Mouse (Mus musculus) hindbrain, embryonic 10.5 days (tissue): ENCODE data around the gene Zfp69. TPM values are rescaled to one million over a fixed set of nuclear protein-coding genes. Genes with fewer than 3 reads are reported as not detected.

Source experiments
- DNase-seq: peaks from one replicate; pipeline ENCODE4 v3.0.0-alpha.2; 2017; ENCODE audit warnings: low spot score
- H3K27ac ChIP-seq: fragments of 300-500 bp; sonication (generic); 2 replicates; pipeline ENCODE4 v1.5.1; 2016; ENCODE audit warnings: mild to moderate bottlenecking, moderate library complexity
- H3K27me3 ChIP-seq: fragments of 300-500 bp; sonication (generic); 2 replicates; pipeline ENCODE4 v1.6.1; 2016; ENCODE audit warnings: mild to moderate bottlenecking; ENCODE audit not compliant: poor library complexity, insufficient read depth, severe bottlenecking
- H3K36me3 ChIP-seq: fragments of 300-500 bp; sonication (generic); 2 replicates; pipeline ENCODE4 v1.6.1; 2016; ENCODE audit warnings: mild to moderate bottlenecking, moderate library complexity
- H3K4me1 ChIP-seq: fragments of 300-500 bp; sonication (generic); replicated peaks from 2 replicates; pipeline ENCODE4 v1.6.1; 2016; ENCODE audit warnings: mild to moderate bottlenecking
- H3K4me3 ChIP-seq: fragments of 300-500 bp; sonication (generic); 2 replicates; pipeline ENCODE4 v1.5.1; 2016; ENCODE audit warnings: mild to moderate bottlenecking, moderate library complexity
- H3K9me3 ChIP-seq: fragments of 300-500 bp; sonication (generic); 2 replicates; pipeline ENCODE4 v1.6.1; 2016; ENCODE audit warnings: mild to moderate bottlenecking, moderate library complexity
- WGBS: fragments of 180-500 bp; shearing (Covaris S2); methylation state at CpG from one replicate; pipeline ENCODE4 v1.1.7; 2016; 5-methylcytosine and 5-hydroxymethylcytosine counted together
- polyA plus RNA-seq: library from polyadenylated mRNA; unstranded; fragments of >200 nt; fragmentation: Nextera tagmentation; extraction: Ambion mirVana; gene quantifications from 2 replicates; pipeline ENCODE4 v1.2.1, GENCODE M21; 2016

Gene Zfp69
- polyA plus RNA-seq = 9.2 and 9.3 TPM in 2 replicates

DNA sequence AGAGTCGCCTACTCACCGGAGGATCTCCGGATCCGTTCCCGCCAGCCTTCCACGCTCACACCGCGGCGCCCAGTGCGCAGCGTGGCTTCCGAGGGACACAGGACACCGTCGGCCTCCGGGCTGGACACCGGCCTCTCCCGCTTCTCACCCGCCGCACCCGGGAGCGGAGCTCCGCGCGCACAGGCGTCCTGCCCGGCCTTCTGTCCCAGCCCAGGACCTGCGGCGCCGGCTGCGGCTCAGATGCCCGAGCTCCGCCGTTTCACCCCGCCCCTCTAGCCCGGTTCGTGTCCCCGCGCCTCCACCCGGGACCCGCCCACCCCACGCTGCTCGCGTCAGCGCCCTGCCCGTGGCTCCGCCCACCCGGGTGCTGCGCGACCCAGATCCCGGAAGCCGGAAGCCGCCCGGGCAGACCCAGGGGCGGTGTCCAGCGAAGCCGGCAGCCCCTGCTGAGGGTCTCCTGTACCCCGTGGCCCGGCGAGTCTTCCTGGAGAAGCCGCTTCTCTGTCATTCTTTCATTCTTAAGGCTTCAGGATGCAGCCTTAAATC is at the start of gene Zfp69:
Gene Zfp69, minus strand, starts transcription at position 272 of the 546 bp plus-strand sequence.
- Histone ChIP-seq H3K27ac (peak within 1 kb of the TSS; percentile 94), H3K36me3 (peaks cover 11% of the 10 kb centered on the region), H3K27me3 (no peaks in the 10 kb centered on the region), H3K4me1 (peaks cover 24% of the 10 kb centered on the region; the same call in 1 of the 2 replicates), H3K9me3 (no peaks in the 10 kb centered on the region), H3K4me3 (peak within 1 kb of the TSS; percentile 89)
- peak; percentile 92 for DNase-seq
- WGBS = under 1% methylated on average over 60 of the region's 60 CpGs

DNA sequence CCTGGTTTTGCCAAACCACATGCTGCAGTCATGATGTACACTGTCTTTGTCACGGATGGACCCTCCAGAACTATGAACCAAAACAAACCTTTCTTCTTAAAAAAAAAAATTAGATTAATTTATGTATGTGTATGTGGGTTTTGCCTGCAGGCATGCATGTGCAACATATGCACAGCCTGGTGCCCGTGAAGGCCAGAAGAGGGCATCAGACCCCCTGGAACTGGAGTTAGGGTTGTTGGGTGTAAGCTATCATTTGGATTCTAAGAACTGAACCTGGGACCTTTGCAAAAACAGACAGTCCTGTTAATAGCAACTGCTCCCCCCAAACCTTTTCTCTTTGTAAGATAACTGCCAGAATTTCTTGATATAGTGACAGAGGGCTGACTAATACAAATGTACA is 49.5 kb upstream of the Zfp69 start:
- H3K9me3 ChIP-seq = no peaks in the 10 kb centered on the region
- peaks cover 33% of the 10 kb centered on the region for H3K4me1 ChIP-seq
- no peak overlapping the region for H3K27ac ChIP-seq
- H3K36me3 ChIP-seq = no peaks in the 10 kb centered on the region
- no peak for DNase-seq
- peaks cover 5% of the 10 kb centered on the region; the same call in 1 of the 2 replicates for H3K27me3 ChIP-seq
- no peak overlapping the region for H3K4me3 ChIP-seq
- WGBS = 80% methylated on average over 2 of the region's 2 CpGs

DNA sequence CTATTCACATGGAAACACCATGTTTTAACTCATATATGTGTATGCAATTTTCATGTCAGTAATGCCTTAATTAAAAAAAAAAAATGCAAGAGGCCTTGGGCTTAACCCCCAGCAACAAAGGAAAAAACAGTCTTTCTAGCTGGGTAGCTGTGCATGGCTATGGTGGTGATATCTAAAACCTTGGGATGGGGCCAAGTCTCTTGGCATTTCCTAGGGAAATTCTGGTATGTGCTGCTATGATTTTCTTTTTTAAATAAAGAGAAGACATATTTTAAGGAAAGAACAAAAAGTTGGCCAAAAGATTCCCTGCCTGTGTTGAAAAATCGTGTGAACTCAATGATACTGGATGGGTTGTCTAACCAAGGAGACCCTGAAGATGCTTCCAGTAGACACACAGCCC is 44.4 kb upstream of the Zfp69 start:
- Histone ChIP-seq H3K4me1 (no peaks in the 10 kb centered on the region), H3K4me3 (no peak overlapping the region), H3K27ac (no peak overlapping the region), H3K27me3 (no peaks in the 10 kb centered on the region), H3K36me3 (no peaks in the 10 kb centered on the region), H3K9me3 (no peaks in the 10 kb centered on the region)
- 86% methylated on average over 1 of the region's 1 CpGs for WGBS
- DNase-seq = no peak

DNA sequence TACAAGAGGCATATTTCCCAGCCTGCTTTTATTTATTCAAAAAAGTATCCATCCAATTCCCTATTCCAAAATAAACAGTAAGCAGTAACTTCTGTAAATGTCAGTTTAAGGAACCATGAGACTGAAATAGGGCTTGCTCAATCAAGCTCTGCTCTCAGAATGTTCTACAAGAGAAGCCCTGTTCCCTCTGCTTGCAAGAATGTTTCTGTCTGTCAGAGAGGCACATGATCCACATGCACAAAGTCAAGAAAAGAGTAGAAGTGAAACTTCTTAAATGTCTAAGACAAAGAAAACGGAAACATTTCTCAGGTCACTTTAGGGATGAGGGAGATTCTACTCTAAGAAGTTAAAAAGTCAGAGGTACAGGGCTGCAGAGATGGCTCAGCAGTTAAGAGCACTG is 41.5 kb upstream of the Zfp69 start:
- Histone ChIP-seq H3K27me3 (no peaks in the 10 kb centered on the region), H3K4me1 (no peaks in the 10 kb centered on the region), H3K9me3 (peaks cover 4% of the 10 kb centered on the region; the same call in 1 of the 2 replicates), H3K36me3 (no peaks in the 10 kb centered on the region), H3K4me3 (no peak overlapping the region), H3K27ac (no peak overlapping the region)
- WGBS = 95% methylated on average over 1 of the region's 1 CpGs
- DNase-seq = no peak

DNA sequence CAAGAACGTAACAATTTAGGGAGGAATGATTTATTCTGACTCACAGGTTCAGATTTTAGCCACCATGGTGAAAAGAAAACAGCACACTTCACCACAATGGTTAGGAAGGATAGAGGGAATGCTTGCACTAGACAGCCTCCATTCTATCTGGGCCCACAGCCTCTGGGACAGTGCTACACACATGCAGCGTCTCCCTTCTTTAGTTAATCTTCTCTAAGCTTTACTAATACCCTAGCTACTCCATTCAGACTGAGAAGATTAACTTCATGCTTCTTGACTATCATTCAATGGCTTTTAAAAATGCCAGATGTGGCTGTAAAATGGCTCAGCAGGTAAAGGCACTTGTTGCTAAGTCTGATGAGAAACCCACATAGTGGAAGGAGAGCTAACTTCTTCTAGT is 40.8 kb upstream of the Zfp69 start:
- H3K4me1 ChIP-seq = no peaks in the 10 kb centered on the region
- peaks cover 4% of the 10 kb centered on the region; the same call in 1 of the 2 replicates for H3K9me3 ChIP-seq
- no peaks in the 10 kb centered on the region for H3K27me3 ChIP-seq
- no peaks in the 10 kb centered on the region for H3K36me3 ChIP-seq
- WGBS = 78% methylated on average over 2 of the region's 2 CpGs
- no peak overlapping the region for H3K27ac ChIP-seq
- DNase-seq = no peak
- no peak overlapping the region for H3K4me3 ChIP-seq

DNA sequence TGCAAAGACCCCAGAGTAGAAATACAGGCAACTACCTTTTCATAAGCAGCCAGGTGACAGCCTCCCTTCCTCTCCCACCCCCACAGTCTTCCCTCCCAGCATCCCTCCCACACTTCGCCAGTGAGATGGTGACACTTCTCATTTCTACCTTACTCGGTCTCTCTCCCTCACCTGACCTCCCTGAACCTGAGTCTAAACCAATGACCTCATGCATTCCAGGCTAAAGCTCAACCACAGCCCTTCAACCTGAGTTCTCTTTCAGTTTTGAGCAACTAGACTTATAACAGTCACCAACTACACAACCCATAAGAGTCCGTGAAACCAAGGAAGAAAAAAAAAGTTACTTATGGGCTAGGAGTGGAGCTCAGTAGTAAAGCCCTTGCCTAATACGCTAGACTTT is 35.8 kb upstream of the Zfp69 start:
- H3K27ac ChIP-seq = no peak overlapping the region
- H3K27me3 ChIP-seq = no peaks in the 10 kb centered on the region
- no peak overlapping the region for H3K4me3 ChIP-seq
- H3K9me3 ChIP-seq = peaks cover 4% of the 10 kb centered on the region; the same call in 1 of the 2 replicates
- DNase-seq = no peak
- 80% methylated on average over 4 of the region's 4 CpGs for WGBS
- H3K4me1 ChIP-seq = no peaks in the 10 kb centered on the region
- H3K36me3 ChIP-seq = peaks cover 14% of the 10 kb centered on the region

DNA sequence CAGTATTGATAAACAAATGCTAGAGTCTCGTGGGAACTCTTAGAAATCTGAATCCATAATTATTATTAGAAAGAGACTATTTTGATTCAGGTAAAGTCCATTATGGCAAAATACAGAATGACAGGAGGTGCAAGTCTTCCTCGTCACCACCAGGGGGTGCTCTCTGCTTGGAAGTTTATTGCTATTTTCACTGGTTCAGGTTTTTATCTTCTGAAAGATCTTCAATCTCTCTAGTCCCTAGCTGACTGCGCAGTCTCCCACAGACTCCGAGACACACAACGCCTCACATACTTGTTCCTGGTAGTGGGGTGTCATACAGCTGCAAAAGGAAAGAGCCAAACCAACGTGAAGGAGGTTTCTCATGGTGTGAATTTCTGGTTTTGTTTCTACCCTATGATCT is 34.9 kb upstream of the Zfp69 start:
- H3K27ac ChIP-seq = no peak overlapping the region
- 31% methylated on average over 6 of the region's 6 CpGs for WGBS
- peak; percentile 12 for DNase-seq
- H3K36me3 ChIP-seq = peaks cover 18% of the 10 kb centered on the region
- H3K9me3 ChIP-seq = peaks cover 4% of the 10 kb centered on the region; the same call in 1 of the 2 replicates
- H3K4me1 ChIP-seq = no peaks in the 10 kb centered on the region
- no peak overlapping the region for H3K4me3 ChIP-seq
- no peaks in the 10 kb centered on the region for H3K27me3 ChIP-seq

DNA sequence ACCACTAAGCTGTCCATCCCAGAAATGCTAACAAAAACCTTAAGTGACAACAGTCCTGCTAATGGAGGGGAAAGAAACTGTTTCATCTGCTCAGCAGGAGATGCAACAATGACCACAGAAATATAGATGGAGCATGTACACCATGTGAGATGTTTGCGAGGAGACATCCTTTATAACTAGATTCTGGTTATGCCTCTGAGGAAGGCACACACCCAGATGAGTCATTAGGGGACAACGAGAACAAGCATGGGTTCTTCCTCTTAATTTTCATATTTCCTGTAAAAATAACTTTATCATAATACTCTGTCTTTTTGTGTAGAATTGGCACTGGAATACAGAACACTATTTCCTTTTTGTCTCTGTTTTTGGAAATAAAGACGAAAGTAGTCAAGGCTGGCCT is 26.7 kb upstream of the Zfp69 start:
- WGBS = 93% methylated on average over 3 of the region's 3 CpGs
- Histone ChIP-seq H3K27ac (no peak overlapping the region), H3K4me1 (no peaks in the 10 kb centered on the region), H3K9me3 (no peaks in the 10 kb centered on the region), H3K27me3 (no peaks in the 10 kb centered on the region), H3K4me3 (no peak overlapping the region), H3K36me3 (peaks cover 37% of the 10 kb centered on the region)
- no peak for DNase-seq

DNA sequence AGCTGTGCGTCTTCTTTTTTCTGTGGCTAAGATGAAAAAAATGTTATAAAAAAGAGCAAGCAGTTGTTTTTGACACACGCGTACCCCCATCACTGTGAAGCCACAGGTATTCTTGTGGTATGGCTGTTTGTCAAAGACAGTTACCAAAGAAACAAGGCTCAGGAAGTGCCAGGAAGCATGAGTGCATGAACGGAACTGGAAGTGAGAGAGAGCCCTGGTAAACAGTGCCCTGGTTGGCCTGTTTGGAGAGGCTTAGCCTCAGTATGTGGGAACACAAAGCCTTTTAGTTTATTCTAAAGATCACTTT is 23.9 kb upstream of the Zfp69 start:
- peaks cover 48% of the 10 kb centered on the region for H3K36me3 ChIP-seq
- no peaks in the 10 kb centered on the region for H3K27me3 ChIP-seq
- H3K4me3 ChIP-seq = no peak overlapping the region
- no peak overlapping the region for H3K27ac ChIP-seq
- no peaks in the 10 kb centered on the region for H3K4me1 ChIP-seq
- DNase-seq = no peak
- no peaks in the 10 kb centered on the region for H3K9me3 ChIP-seq
- WGBS = 94% methylated on average over 4 of the region's 4 CpGs

DNA sequence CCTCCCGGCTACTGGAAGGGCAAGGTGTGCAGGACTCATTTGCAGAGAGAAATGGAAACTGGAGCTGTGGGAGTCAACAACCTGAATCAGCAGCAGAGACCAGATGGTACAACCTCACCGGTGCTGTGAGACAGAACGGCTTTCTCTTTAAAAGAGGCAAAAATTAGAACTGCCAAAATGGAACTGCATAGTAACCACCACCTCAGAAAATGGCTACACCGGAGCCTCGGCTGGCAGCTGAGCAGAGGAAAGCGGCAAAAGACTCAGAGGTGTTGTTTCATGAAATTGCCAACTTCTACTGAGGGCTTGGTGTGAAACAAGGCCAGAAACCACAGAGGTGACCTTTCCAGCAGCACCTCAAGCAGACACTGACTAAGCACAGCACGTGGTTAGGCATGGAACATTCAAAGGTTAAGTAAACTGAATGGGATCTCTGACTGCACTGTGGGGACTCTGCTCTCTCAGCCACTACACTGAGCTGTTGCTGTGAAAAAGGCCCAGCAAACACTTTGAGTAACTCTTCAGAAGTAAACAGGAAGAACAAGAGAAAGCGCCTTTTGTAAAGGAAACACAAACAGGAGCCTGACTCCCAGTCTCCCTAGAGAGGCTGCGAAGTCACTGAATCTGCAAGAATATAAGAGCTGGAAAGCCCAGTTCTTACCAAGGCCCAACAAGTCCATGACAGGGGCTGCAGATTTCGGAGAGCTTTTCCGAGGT is 23.4 kb upstream of the Zfp69 start:
- no peak for DNase-seq
- H3K4me3 ChIP-seq = no peak overlapping the region
- no peaks in the 10 kb centered on the region for H3K9me3 ChIP-seq

DNA sequence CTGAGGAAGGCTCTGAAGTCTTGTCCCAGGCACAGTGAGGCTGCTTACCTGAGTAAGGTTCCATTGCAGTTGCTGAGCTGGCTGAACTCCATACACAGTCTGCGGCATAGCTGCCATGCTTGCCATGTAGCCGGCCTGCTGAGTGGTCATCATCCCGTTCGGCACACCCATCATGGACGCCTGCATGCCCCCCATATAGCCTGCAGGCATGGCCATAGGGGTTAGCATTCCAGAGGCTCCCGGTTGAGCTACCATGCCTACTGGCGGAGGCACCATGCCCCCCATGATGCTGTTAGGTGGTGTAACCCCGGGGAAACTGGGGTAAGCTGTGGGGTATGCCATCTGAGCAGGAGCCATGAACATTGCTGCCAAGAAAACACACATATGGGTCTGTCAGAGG is 20.3 kb upstream of the Zfp69 start:
- 90% methylated on average over 8 of the region's 8 CpGs for WGBS
- DNase-seq = no peak
- Histone ChIP-seq H3K4me3 (no peak overlapping the region), H3K27ac (no peak overlapping the region), H3K4me1 (no peaks in the 10 kb centered on the region), H3K36me3 (peaks cover 66% of the 10 kb centered on the region), H3K9me3 (no peaks in the 10 kb centered on the region), H3K27me3 (no peaks in the 10 kb centered on the region)

More for the DNA sequence above, 23.4 kb upstream of the Zfp69 start:
- Histone ChIP-seq H3K27ac (no peak overlapping the region), H3K36me3 (peaks cover 47% of the 10 kb centered on the region), H3K27me3 (no peaks in the 10 kb centered on the region), H3K4me1 (no peaks in the 10 kb centered on the region)
- 86% methylated on average over 11 of the region's 11 CpGs for WGBS

DNA sequence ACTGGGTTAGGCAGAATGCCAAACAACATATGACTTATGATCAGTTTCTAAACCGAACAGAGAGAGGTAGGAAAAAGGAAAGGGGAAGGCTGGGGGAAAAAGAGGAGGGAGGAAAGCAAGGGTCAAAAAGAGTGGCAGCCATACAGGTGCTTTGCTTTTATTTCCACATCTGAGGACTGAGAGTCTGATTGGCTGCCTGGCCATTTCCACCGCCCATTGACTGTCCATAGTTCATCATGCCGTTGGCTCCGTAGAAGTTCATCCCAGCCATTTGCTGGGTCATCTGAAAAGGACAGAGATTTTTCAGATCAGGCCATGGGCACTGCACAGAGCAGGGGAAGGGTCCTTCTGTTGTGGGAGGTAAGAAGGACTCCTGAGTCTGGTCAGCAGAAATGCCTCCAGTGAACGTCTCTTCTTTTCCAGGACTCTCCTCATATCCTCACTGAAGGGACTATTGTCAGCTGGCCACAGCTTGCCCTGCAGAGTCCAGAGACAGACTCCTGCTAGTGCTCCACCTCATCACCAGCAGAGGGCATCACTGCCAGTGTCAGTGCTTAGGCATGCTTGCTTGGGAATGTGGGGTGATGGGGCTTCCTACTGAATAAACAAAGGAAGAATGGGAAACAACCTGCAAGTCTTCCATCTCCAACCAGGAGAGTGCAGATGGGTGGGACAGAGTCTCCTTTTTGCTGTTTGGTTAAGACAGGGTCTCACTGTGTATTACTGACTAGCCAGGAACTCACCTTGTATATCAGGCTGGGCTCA is 18.1 kb upstream of the Zfp69 start:
- H3K4me3 ChIP-seq = no peak overlapping the region

DNA sequence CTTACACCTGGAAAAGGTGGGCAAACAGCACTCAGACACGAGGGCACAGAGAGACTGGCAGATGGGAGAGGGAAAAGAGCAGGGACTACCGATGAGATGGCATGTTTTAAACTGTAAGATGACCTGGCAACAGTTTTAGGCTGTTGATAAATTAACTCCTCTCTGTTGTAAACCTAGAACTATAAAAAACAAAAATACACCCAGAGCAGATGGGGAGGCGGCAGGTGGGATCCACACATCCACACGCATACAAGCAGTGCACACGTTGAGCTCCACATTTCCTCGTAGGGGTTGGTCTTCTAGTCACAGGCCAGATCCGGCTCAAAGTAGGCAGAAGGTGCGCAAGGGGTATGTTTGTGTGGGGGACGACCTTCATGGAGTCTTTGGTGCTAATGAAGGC is 17.0 kb upstream of the Zfp69 start:
- Histone ChIP-seq H3K27me3 (no peaks in the 10 kb centered on the region), H3K4me3 (no peak overlapping the region), H3K36me3 (peaks cover 50% of the 10 kb centered on the region), H3K9me3 (no peaks in the 10 kb centered on the region), H3K4me1 (no peaks in the 10 kb centered on the region), H3K27ac (no peak overlapping the region)
- WGBS = 91% methylated on average over 9 of the region's 9 CpGs
- no peak for DNase-seq

More for the DNA sequence above, 18.1 kb upstream of the Zfp69 start:
- Histone ChIP-seq H3K27ac (no peak overlapping the region), H3K27me3 (no peaks in the 10 kb centered on the region), H3K4me1 (no peaks in the 10 kb centered on the region), H3K36me3 (peaks cover 56% of the 10 kb centered on the region), H3K9me3 (no peaks in the 10 kb centered on the region)
- DNase-seq = peak; percentile 25
- WGBS = 82% methylated on average over 5 of the region's 5 CpGs
